Mouse (Mus musculus) bone marrow macrophage, adult 2 months (primary cell): ENCODE data around the gene Glis1. TPM values are rescaled to one million over a fixed set of nuclear protein-coding genes. Genes with fewer than 3 reads are reported as not detected.

ENCODE experiments used
- H3K27ac ChIP-seq: 2 replicates; pipeline ENCODE4 v1.5.1; 2012; ENCODE audit warnings: low read depth, low read length; ENCODE audit not compliant: insufficient read depth
- H3K4me1 ChIP-seq: 2 replicates; pipeline ENCODE4 v1.6.1; 2012; ENCODE audit warnings: low read length; ENCODE audit not compliant: control insufficient read depth, insufficient read depth
- H3K4me3 ChIP-seq: 2 replicates; pipeline ENCODE4 v1.5.1; 2012; ENCODE audit warnings: mild to moderate bottlenecking, low read length, moderate library complexity; ENCODE audit not compliant: insufficient read depth
- CTCF ChIP-seq: IDR thresholded peaks from 2 replicates; pipeline ENCODE4 v1.5.1; 2012; ENCODE audit warnings: low read depth, mild to moderate bottlenecking, low read length, moderate library complexity
- POLR2A ChIP-seq: IDR thresholded peaks from 2 replicates; pipeline ENCODE4 v1.6.1; 2012; ENCODE audit warnings: mild to moderate bottlenecking, low read depth, low read length, borderline replicate concordance
- polyA plus RNA-seq: library from polyadenylated mRNA; stranded (reverse); fragments of >200 nt; gene quantifications from 2 replicates; pipeline ENCODE4 v1.2.4, GENCODE M21; 2012; ENCODE audit not compliant: missing spikeins, insufficient read depth, insufficient read length

The Glis1 gene
- polyA plus RNA-seq, 1 experiment: not detected

DNA sequence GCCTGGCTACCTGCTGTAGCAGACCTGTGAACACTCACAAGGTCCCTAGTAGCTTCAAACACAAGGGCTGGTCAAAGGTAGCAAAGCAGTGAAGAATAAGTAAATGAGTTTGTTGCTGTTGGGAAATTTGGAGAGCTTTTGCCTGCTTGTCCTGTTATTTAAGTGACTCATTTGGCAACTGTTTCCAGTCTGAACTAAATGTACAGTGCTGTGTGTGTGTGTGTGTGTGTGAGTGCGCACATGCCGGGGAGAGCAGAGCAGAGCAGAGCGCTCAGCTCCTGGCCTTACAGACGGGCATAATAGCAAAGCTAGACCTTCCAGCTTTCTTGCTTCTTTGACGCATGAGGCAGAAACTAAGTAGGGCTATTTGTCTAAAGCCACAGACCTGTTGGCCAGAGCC lies 1.7 kb upstream of the Glis1 start:
- TF ChIP-seq CTCF (no peak), POLR2A (no peak)
- H3K27ac ChIP-seq: no peak overlapping the region

DNA sequence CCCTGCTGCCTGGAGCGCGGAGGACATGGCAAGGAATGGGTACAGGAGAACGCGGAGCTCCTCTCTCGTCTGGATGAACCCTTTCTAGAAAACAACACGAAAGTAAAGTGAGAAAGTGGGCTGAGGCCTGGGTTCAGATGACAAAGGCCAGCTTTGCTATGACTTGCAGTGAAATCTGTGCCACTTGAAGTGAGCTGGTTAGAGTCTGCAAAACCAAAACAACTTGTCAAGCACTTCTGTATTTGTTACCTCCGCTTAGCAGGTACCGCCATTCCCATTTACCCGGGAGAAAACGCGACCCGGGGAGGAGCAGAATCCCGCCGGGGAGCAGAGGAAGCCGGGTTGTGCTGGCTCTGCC lies 414 bp upstream of the Glis1 start:
- Histone ChIP-seq H3K27ac (no peak overlapping the region), H3K4me3 (peak overlapping the region; percentile 55), H3K4me1 (no peaks in the 10 kb centered on the region)
- TF ChIP-seq POLR2A (no peak), CTCF (no peak)

More for the DNA sequence above, 1.7 kb upstream of the Glis1 start:
- no peaks in the 10 kb centered on the region for H3K4me1 ChIP-seq
- H3K4me3 ChIP-seq: no peak overlapping the region

GRCm38 (mm10) chr4:107435238-107435946 lies 1.0 kb downstream of the Glis1 start:
- Histone ChIP-seq H3K4me3 (peak overlapping the region; percentile 55), H3K4me1 (no peaks in the 10 kb centered on the region), H3K27ac (no peak overlapping the region)
- TF ChIP-seq CTCF: no peak
- no peak for TF ChIP-seq POLR2A

- no peak overlapping the region for H3K4me3 ChIP-seq
- no peaks in the 10 kb centered on the region for H3K4me1 ChIP-seq
- no peak for TF ChIP-seq CTCF
- TF ChIP-seq POLR2A: no peak
- no peak overlapping the region for H3K27ac ChIP-seq
Observed at GRCm38 (mm10) chr4:107436476-107436875, 2.1 kb downstream of the Glis1 start.

DNA sequence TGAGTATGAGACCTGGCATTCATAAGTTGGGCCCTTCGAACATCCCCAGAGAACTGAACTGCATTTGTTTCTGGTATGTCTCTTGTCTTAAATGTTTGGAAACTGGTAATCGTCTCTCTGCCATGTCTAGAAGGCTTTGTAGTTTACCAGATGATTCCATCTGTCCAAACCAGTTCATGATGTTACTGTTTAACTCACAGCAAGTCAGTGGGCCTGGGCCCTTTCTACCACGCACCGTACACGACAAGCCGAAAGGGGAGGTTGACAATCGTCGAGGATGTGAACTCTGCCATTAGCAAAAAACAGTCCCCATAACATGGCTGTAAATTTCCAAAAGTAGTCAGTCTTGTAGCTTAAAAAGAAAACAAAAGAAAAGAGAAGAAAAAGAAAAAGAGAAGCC lies 4.3 kb downstream of the Glis1 start:
- Histone ChIP-seq H3K27ac (no peak overlapping the region), H3K4me1 (no peaks in the 10 kb centered on the region), H3K4me3 (no peak overlapping the region)
- TF ChIP-seq POLR2A (no peak), CTCF (no peak)

DNA sequence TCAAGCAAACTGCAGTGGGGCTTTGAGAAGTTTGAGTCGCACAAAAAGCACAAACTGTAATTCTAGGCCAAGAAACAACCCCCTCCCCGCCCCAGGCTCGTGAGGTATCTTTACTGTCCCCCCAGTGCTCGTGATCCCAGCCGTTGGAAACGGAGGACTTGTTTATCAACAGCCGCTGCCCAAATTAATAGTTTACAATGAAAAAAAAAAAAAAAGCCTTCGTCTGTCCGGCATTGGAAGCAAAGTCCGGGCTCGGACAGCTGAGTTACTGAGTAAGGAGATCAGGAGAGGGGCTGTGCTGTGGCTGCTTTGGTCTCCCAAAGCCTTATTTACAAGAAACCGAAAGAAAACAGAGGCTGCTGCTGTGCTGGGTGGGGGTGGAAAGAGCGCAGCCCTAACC lies 5.9 kb downstream of the Glis1 start:
- no peak overlapping the region for H3K27ac ChIP-seq
- TF ChIP-seq CTCF (no peak), POLR2A (no peak)
- no peaks in the 10 kb centered on the region for H3K4me1 ChIP-seq
- peak overlapping the region; percentile 43 for H3K4me3 ChIP-seq

DNA sequence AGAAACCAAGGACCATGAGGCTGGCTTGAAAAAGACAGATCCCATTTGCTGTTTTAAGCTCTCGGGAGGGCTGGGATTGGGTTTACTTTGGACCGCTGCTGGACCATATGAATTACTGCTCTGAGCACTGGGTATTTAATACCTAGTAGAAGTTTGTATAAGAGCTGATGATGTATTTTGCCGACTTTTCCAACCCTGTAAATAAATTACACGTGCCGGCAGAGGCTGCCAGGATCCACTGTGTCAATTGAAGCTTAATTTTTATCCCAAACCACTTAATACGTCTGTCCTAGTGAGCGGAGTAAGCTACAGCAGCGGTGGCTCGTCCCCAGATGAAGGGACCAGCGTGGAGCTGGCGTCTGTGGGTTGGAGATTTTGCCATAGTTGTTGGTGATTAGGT lies 7.9 kb downstream of the Glis1 start:
- TF ChIP-seq POLR2A (no peak), CTCF (no peak)
- H3K4me1 ChIP-seq: no peaks in the 10 kb centered on the region
- H3K27ac ChIP-seq: no peak overlapping the region
- no peak overlapping the region for H3K4me3 ChIP-seq

- Histone ChIP-seq H3K4me3 (no peak overlapping the region), H3K4me1 (no peaks in the 10 kb centered on the region), H3K27ac (no peak overlapping the region)
- TF ChIP-seq CTCF (no peak), POLR2A (no peak)
Observed at GRCm38 (mm10) chr4:107442891-107443483, 8.6 kb downstream of the Glis1 start.

GRCm38 (mm10) chr4:107443621-107444020 lies 9.2 kb downstream of the Glis1 start:
- Histone ChIP-seq H3K4me3 (no peak overlapping the region), H3K27ac (no peak overlapping the region), H3K4me1 (no peaks in the 10 kb centered on the region)
- TF ChIP-seq POLR2A: no peak
- TF ChIP-seq CTCF: no peak

DNA sequence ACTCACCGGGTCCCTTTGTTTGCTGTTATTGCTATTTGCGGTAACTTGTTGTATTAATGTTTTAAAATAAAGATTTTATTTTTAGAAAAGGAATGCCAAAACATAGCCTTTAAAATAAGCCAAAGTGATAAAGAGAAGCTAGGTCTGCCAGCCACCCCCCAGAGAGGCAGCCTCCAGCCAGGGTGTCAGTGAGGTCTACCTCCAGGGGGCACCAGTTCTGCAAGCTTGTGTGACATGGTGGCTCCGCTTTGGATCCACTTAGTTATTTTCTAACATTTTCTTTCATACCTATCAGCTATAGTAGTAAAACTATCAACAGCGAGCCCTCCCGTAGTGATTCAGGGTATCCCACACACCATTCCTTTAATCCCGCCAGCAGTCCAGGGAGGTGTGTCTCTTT lies 14.1 kb downstream of the Glis1 start:
- no peak overlapping the region for H3K27ac ChIP-seq
- H3K4me1 ChIP-seq: no peaks in the 10 kb centered on the region
- H3K4me3 ChIP-seq: no peak overlapping the region
- TF ChIP-seq POLR2A (no peak), CTCF (no peak)

DNA sequence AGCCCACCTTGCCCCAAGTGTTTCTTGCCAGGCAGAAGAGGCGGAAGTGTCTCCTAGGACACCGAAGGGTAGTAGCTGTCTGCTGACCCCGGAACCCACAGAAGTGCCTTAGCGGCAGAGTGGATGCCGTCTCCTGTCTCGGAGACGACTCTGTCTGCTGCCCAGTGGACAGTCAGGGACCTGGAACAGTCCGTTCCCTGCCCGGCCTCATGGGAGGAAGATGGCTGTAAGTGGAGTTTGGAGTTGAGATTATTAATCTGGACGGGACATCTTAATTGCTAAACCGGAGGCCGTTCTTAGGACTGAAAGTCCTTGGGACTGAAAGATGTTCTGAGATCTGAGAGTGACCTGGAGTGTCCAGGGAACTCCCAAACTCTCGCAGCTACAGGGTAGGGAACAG lies 15.1 kb downstream of the Glis1 start:
- Histone ChIP-seq H3K4me1 (no peaks in the 10 kb centered on the region), H3K27ac (no peak overlapping the region), H3K4me3 (no peak overlapping the region)
- no peak for TF ChIP-seq POLR2A
- no peak for TF ChIP-seq CTCF
